Mouse (Mus musculus) olfactory bulb, adult 2 months (tissue): ENCODE results near the gene Trh.

Experiments used
- CTCF ChIP-seq: fragments of 200-500 bp; IDR thresholded peaks from 2 replicates; pipeline ENCODE4 v1.5.1; 2012; ENCODE audit warnings: low read depth, mild to moderate bottlenecking, low read length, moderate library complexity; ENCODE audit not compliant: insufficient read depth
- POLR2A ChIP-seq: fragments of 200-500 bp; IDR thresholded peaks from 2 replicates; pipeline ENCODE4 v1.6.1; 2012; ENCODE audit warnings: mild to moderate bottlenecking, low read depth, low read length, moderate library complexity; ENCODE audit not compliant: insufficient read depth

- TF ChIP-seq CTCF = no peak
- no peak for TF ChIP-seq POLR2A
Observed at GRCm38 (mm10) chr6:92235036-92235435, 9.4 kb downstream of the Trh start.
